Mouse (Mus musculus) embryo, embryonic 10.5 days (tissue): ENCODE measurements at regions not wholly inside any gene's neighbourhood (a gene's known extent, or its start where the extent isn't known, plus 50 kb on each side); places are given as distances from the start of the nearest gene placed in this dataset.

Experiments
- DNase-seq: peaks from one replicate; pipeline ENCODE4 v3.0.0-alpha.2; 2015; ENCODE audit warnings: low spot score

- peak; percentile 21 for DNase-seq
Observed at GRCm38 (mm10) chr11:37650095-37650494, 414.3 kb upstream of the Tenm2 start.

GRCm38 (mm10) chr11:37623290-37623689 is 387.5 kb upstream of the Tenm2 start:
- DNase-seq: no peak

- no peak for DNase-seq
Observed at GRCm38 (mm10) chr11:37600533-37600932, 364.8 kb upstream of the Tenm2 start.

GRCm38 (mm10) chr11:37582236-37582635 is 346.5 kb upstream of the Tenm2 start:
- no peak for DNase-seq

GRCm38 (mm10) chr11:37533624-37534023 is 297.9 kb upstream of the Tenm2 start:
- peak; percentile 10 for DNase-seq

GRCm38 (mm10) chr11:37532476-37532875 is 296.7 kb upstream of the Tenm2 start:
- DNase-seq: no peak

- DNase-seq: peak; percentile 62
Observed at GRCm38 (mm10) chr11:37498463-37499015, 262.8 kb upstream of the Tenm2 start.

GRCm38 (mm10) chr11:37497874-37498273 is 262.1 kb upstream of the Tenm2 start:
- DNase-seq: peak; percentile 37

- DNase-seq: no peak
Observed at GRCm38 (mm10) chr11:37480236-37480635, 244.5 kb upstream of the Tenm2 start.

GRCm38 (mm10) chr11:37478970-37479482 is 243.3 kb upstream of the Tenm2 start:
- DNase-seq: no peak

- no peak for DNase-seq
Observed at GRCm38 (mm10) chr11:37474068-37474467, 238.3 kb upstream of the Tenm2 start.

GRCm38 (mm10) chr11:37463658-37464420 is 228.1 kb upstream of the Tenm2 start:
- no peak for DNase-seq

GRCm38 (mm10) chr11:37462375-37462774 is 226.6 kb upstream of the Tenm2 start:
- no peak for DNase-seq

- no peak for DNase-seq
Observed at GRCm38 (mm10) chr11:37447361-37447760, 211.6 kb upstream of the Tenm2 start.

- DNase-seq: no peak
Observed at GRCm38 (mm10) chr11:37446626-37447025, 210.9 kb upstream of the Tenm2 start.

GRCm38 (mm10) chr11:37442781-37443180 is 207.0 kb upstream of the Tenm2 start:
- no peak for DNase-seq

GRCm38 (mm10) chr11:37434600-37434999 is 198.8 kb upstream of the Tenm2 start:
- no peak for DNase-seq

- peak; percentile 21 for DNase-seq
Observed at GRCm38 (mm10) chr11:37424312-37425169, 188.8 kb upstream of the Tenm2 start.

- DNase-seq: no peak
Observed at GRCm38 (mm10) chr11:37412868-37413267, 177.1 kb upstream of the Tenm2 start.

- no peak for DNase-seq
Observed at GRCm38 (mm10) chr11:37367971-37368370, 132.2 kb upstream of the Tenm2 start.

- no peak for DNase-seq
Observed at GRCm38 (mm10) chr11:37364430-37364829, 128.7 kb upstream of the Tenm2 start.

GRCm38 (mm10) chr11:37355074-37355473 is 119.3 kb upstream of the Tenm2 start:
- DNase-seq: peak; percentile 12

- no peak for DNase-seq
Observed at GRCm38 (mm10) chr11:37309691-37310090, 73.9 kb upstream of the Tenm2 start.
